Mouse (Mus musculus) embryonic facial prominence, embryonic 12.5 days (tissue): Measurements from ENCODE around the gene Ptges3. TPM values are rescaled to one million over a fixed set of nuclear protein-coding genes. Genes with fewer than 3 reads are reported as not detected.

Experiments
- microRNA counts: library from miRNA; unstranded; fragments of <30 nt; microRNA quantifications from one replicate; lab custom pipeline; 2017
- microRNA-seq: library from miRNA; unstranded; fragments of <30 nt; microRNA quantifications from one replicate; pipeline ENCODE4, GENCODE M21; 2017
- polyA plus RNA-seq: library from polyadenylated mRNA; unstranded; fragments of >200 nt; fragmentation: Nextera tagmentation; extraction: Ambion mirVana; gene quantifications from 2 replicates; pipeline ENCODE4 v1.2.1, GENCODE M21; 2016

Ptges3 gene
- polyA plus RNA-seq, 1 experiment from 2014 or later, result 578 TPM

MicroRNA genes within 50 kb of the gene (microRNA counts, 519-probe panel; counts per million panel counts)
- microRNA mmu-miR-677 (lab: Ali Mortazavi, UCI), result 460 counts per million, percentile 65 among the panel's probes with 10 or more counts

Small RNAs within 50 kb of the gene (microRNA-seq; reads per million reads assigned to microRNA genes)
- 20.7 reads per million, percentile 36 among the genes with 10 or more reads in this experiment for gene Mir677

Other genes with a start within 250 kb of the Ptges3 start
- not detected in 2 replicates for gene Rdh19, start 209.0 kb upstream of the Ptges3 start, polyA plus RNA-seq
- gene Rdh16f2, start 192.5 kb upstream of the Ptges3 start, polyA plus RNA-seq, result not detected in 2 replicates
- not detected in 2 replicates for gene Rdh7, start 170.1 kb upstream of the Ptges3 start, polyA plus RNA-seq
- not detected in 2 replicates for gene Sdr9c7, start 160.4 kb upstream of the Ptges3 start, polyA plus RNA-seq
- not detected in 2 replicates for gene Hsd17b6, start 51.3 kb upstream of the Ptges3 start, polyA plus RNA-seq
- gene Prim1, start 43.8 kb upstream of the Ptges3 start, polyA plus RNA-seq, result 94.6 and 95.2 TPM in 2 replicates
- 832 and 847 TPM in 2 replicates for gene Naca, start 23.4 kb upstream of the Ptges3 start, polyA plus RNA-seq
- 1,967 TPM in 2 replicates for gene Atp5b, start 24.3 kb downstream of the Ptges3 start, polyA plus RNA-seq
- gene Baz2a, start 32.6 kb downstream of the Ptges3 start, polyA plus RNA-seq, result 9.0 and 9.1 TPM in 2 replicates
- 31.7 and 33.6 TPM in 2 replicates for gene Rbms2, start 121.3 kb downstream of the Ptges3 start, polyA plus RNA-seq
- gene Gls2, start 135.5 kb downstream of the Ptges3 start, polyA plus RNA-seq, result 1.1 and 2.7 TPM in 2 replicates
- gene Spryd4, start 152.9 kb downstream of the Ptges3 start, polyA plus RNA-seq, result 31.1 TPM in 2 replicates
- gene Mip, start 166.9 kb downstream of the Ptges3 start, polyA plus RNA-seq, result 0.69 and 1.1 TPM in 2 replicates
- gene Timeless, start 173.1 kb downstream of the Ptges3 start, polyA plus RNA-seq, result 80.9 and 81.5 TPM in 2 replicates
- 0.37 and 0.90 TPM in 2 replicates for gene Apon, start 195.1 kb downstream of the Ptges3 start, polyA plus RNA-seq
- not detected in 2 replicates for gene Apof, start 209.7 kb downstream of the Ptges3 start, polyA plus RNA-seq
- 20.9 and 22.0 TPM in 2 replicates for gene Stat2, start 211.6 kb downstream of the Ptges3 start, polyA plus RNA-seq
- gene Il23a, start 239.8 kb downstream of the Ptges3 start, polyA plus RNA-seq, result not detected in 2 replicates
- gene Pan2, start 244.4 kb downstream of the Ptges3 start, polyA plus RNA-seq, result 36.2 and 38.3 TPM in 2 replicates